Mouse (Mus musculus) testis, adult 2 months (tissue): ENCODE measurements around the gene Cd24a.

Experiments
- CTCF ChIP-seq: fragments of 200-500 bp; IDR thresholded peaks from 2 replicates; pipeline ENCODE4 v1.5.1; 2012; ENCODE audit warnings: low read depth, mild to moderate bottlenecking, inconsistent platforms, low read length, moderate library complexity; ENCODE audit not compliant: control insufficient read depth, insufficient read depth, insufficient replicate concordance
- POLR2A ChIP-seq: fragments of 200-500 bp; IDR thresholded peaks from 2 replicates; pipeline ENCODE4 v1.6.1; 2012; ENCODE audit warnings: low read depth, mild to moderate bottlenecking, inconsistent platforms, low read length, moderate library complexity; ENCODE audit not compliant: control insufficient read depth

DNA sequence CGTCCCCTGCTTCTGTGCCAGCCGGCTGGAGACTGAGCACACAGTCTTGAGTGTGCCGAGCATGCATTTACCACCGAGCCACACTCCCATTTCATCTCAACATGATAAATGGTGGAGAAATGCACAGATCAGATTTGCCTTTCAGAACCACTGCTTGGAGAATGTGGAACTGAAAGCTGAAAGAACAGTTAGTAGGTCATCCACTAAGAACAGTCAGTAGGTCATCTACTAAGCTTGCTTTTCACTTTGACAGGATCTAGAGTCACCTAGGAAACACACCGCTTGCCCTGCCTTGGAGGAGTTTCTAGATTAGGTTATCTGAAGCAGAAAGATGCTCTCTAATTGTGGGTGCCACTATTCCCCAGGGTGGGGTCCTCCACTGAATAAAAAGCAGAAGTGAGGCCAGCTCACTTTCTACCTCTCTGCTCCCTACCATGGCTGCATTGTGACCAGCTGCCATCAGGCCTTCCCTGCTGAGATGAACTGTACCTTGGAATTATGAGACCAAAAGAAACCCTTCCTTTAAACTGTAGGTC is 20.4 kb upstream of the Cd24a start:
- TF ChIP-seq CTCF (no peak), POLR2A (no peak)
